Mouse (Mus musculus) erythroblast, embryonic 14.5 days (primary cell): ENCODE measurements around the gene Sh3rf1. TPM values are rescaled to one million over a fixed set of nuclear protein-coding genes. Genes with fewer than 3 reads are reported as not detected.

Experiments
- H3K27me3 ChIP-seq: 2 replicates; pipeline ENCODE4 v1.6.1; 2012; ENCODE audit warnings: inconsistent platforms; ENCODE audit not compliant: control insufficient read depth
- H3K36me3 ChIP-seq: 2 replicates; pipeline ENCODE4 v1.6.1; 2012; ENCODE audit warnings: mild to moderate bottlenecking, inconsistent platforms; ENCODE audit not compliant: control insufficient read depth
- H3K4me1 ChIP-seq: 2 replicates; pipeline ENCODE4 v1.6.1; 2012; ENCODE audit warnings: inconsistent platforms; ENCODE audit not compliant: control insufficient read depth
- H3K4me3 ChIP-seq: replicated peaks from 2 replicates; pipeline ENCODE3; 2012; ENCODE audit warnings: moderate library complexity, mild to moderate bottlenecking, inconsistent platforms
- H3K9me3 ChIP-seq: 2 replicates; pipeline ENCODE4 v1.6.1; 2012; ENCODE audit warnings: low read length, inconsistent platforms, mixed read lengths; ENCODE audit not compliant: control insufficient read depth
- GATA1 ChIP-seq: IDR thresholded peaks from 2 replicates; pipeline ENCODE4 v1.6.1; 2012; ENCODE audit warnings: low read length, inconsistent platforms, mixed read lengths
- TAL1 ChIP-seq: IDR thresholded peaks from 3 replicates; pipeline ENCODE4 v1.6.1; 2012; ENCODE audit warnings: low read length, inconsistent platforms, mixed read lengths
- polyA plus RNA-seq: library from polyadenylated mRNA; stranded (reverse); fragments of >175 nt; gene quantifications from 2 replicates; pipeline ENCODE4 v1.2.3, GENCODE M21; 2012

Sh3rf1 gene
- polyA plus RNA-seq, 1 experiment, result 0.01 TPM

DNA sequence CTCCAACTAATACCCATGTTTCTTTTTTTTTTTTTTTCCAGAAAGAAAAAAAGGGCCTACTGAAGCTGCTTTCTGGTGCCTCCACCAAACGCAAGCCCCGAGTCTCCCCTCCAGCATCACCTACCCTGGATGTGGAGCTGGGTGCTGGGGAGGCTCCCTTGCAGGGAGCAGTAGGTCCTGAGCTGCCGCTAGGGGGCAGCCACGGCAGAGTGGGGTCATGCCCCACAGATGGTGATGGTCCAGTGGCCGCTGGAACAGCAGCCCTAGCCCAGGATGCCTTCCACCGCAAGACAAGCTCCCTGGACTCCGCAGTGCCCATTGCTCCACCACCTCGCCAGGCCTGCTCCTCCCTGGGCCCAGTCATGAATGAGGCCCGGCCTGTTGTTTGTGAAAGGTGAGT is 160.9 kb downstream of the Sh3rf1 start:
- TF ChIP-seq TAL1 (no peak), GATA1 (no peak)
- no peaks in the 10 kb centered on the region for H3K27me3 ChIP-seq
- no peaks in the 10 kb centered on the region for H3K9me3 ChIP-seq

GRCm38 (mm10) chr8:61385502-61386191 is 162.0 kb downstream of the Sh3rf1 start:
- Histone ChIP-seq H3K27me3 (no peaks in the 10 kb centered on the region), H3K9me3 (no peaks in the 10 kb centered on the region), H3K4me3 (no peak overlapping the region), H3K4me1 (no peaks in the 10 kb centered on the region; the same call in 1 of the 2 replicates), H3K36me3 (no peaks in the 10 kb centered on the region)
- TF ChIP-seq TAL1 (no peak), GATA1 (no peak)

More for the DNA sequence above, 160.9 kb downstream of the Sh3rf1 start:
- H3K4me3 ChIP-seq, result no peak overlapping the region
- H3K36me3 ChIP-seq, result no peaks in the 10 kb centered on the region
- H3K4me1 ChIP-seq, result no peaks in the 10 kb centered on the region; the same call in 1 of the 2 replicates

DNA sequence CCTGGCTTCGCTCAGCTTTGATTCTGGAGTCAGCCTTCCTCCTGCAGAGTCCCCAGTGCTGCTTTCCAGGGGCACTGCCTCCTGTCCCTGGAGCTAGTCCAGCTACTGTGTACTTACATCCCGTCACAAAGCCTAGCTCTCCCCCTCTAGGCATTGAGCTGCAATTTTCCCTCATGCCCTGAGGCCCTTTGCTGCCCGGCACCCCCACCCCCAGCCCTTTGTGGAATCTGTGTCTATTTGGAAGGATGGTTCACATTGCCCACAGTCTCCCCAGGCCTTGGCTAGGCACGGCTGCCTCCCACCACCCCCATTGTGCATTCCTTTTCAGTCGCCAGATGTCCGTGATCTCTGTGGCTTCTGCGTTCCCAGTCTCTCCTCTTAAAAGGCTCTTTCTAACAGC is 163.0 kb downstream of the Sh3rf1 start:
- H3K27me3 ChIP-seq, result no peaks in the 10 kb centered on the region
- TF ChIP-seq GATA1 (no peak), TAL1 (no peak)

GRCm38 (mm10) chr8:61387501-61387963 is 163.9 kb downstream of the Sh3rf1 start:
- H3K27me3 ChIP-seq, result no peaks in the 10 kb centered on the region
- H3K4me3 ChIP-seq, result no peak overlapping the region
- no peaks in the 10 kb centered on the region; the same call in 1 of the 2 replicates for H3K36me3 ChIP-seq
- peaks cover 3% of the 10 kb centered on the region; the same call in 1 of the 2 replicates for H3K4me1 ChIP-seq
- no peak for TF ChIP-seq GATA1
- TF ChIP-seq TAL1, result no peak
- H3K9me3 ChIP-seq, result no peaks in the 10 kb centered on the region

More for the DNA sequence above, 163.0 kb downstream of the Sh3rf1 start:
- no peaks in the 10 kb centered on the region for H3K9me3 ChIP-seq
- H3K4me3 ChIP-seq, result no peak overlapping the region
- no peaks in the 10 kb centered on the region; the same call in 1 of the 2 replicates for H3K36me3 ChIP-seq
- no peaks in the 10 kb centered on the region; the same call in 1 of the 2 replicates for H3K4me1 ChIP-seq

- H3K4me3 ChIP-seq, result no peak overlapping the region
- peaks cover 5% of the 10 kb centered on the region; the same call in 1 of the 2 replicates for H3K4me1 ChIP-seq
- no peaks in the 10 kb centered on the region for H3K9me3 ChIP-seq
- TF ChIP-seq GATA1 (no peak), TAL1 (no peak)
- no peaks in the 10 kb centered on the region; the same call in 1 of the 2 replicates for H3K36me3 ChIP-seq
- no peaks in the 10 kb centered on the region for H3K27me3 ChIP-seq
These were observed 164.7 kb downstream of the Sh3rf1 start for GRCm38 (mm10) chr8:61388341-61388740.

GRCm38 (mm10) chr8:61390307-61391057 is 166.8 kb downstream of the Sh3rf1 start:
- Histone ChIP-seq H3K4me3 (no peak overlapping the region), H3K9me3 (no peaks in the 10 kb centered on the region), H3K4me1 (peaks cover 5% of the 10 kb centered on the region; the same call in 1 of the 2 replicates), H3K36me3 (no peaks in the 10 kb centered on the region; the same call in 1 of the 2 replicates), H3K27me3 (no peaks in the 10 kb centered on the region)
- no peak for TF ChIP-seq TAL1
- no peak for TF ChIP-seq GATA1

DNA sequence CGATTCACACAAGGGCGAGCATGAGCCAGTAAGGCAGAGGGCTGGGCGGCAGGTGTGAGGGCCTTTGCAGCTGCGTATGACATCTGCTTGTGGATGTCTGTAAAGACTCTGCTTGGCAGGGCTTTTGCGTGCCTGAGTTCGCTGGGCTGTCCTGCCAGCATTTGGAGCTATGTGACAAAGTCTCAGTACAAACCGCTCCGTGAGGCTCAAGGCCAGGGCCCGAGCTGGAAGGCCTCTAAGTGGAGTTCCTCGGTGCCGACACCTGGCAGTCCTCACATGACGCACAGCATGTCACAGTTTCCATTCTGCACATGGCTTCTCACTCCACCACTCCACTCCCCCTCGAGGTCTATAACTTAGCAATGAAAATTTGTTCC is 167.4 kb downstream of the Sh3rf1 start:
- TF ChIP-seq TAL1, result no peak
- Histone ChIP-seq H3K4me1 (peaks cover 5% of the 10 kb centered on the region; the same call in 1 of the 2 replicates), H3K36me3 (no peaks in the 10 kb centered on the region; the same call in 1 of the 2 replicates), H3K4me3 (no peak overlapping the region), H3K9me3 (no peaks in the 10 kb centered on the region), H3K27me3 (no peaks in the 10 kb centered on the region)

DNA sequence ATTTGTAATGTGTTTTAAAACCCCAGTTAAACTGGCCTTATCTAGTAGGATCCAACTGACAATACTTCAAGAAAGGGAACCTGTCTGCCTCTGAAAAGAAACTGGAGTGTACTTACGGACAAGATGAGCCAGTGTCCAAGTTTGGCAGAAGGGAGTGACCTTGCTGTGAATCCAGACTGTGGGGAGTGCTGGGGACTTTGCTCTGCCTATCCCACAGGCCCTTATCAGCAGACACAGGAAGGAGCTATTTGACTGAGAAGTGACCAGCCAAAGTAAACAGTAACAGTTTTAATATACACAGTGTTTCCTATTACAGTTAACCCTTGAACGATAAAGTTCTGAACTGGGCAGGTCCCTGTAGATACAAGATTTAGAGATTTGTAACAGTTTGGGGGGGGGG is 173.5 kb downstream of the Sh3rf1 start:
- Histone ChIP-seq H3K27me3 (no peaks in the 10 kb centered on the region), H3K9me3 (no peaks in the 10 kb centered on the region), H3K4me1 (peaks cover 10% of the 10 kb centered on the region), H3K36me3 (no peaks in the 10 kb centered on the region; the same call in 1 of the 2 replicates), H3K4me3 (no peak overlapping the region)
- TF ChIP-seq GATA1 (no peak), TAL1 (no peak)

- Histone ChIP-seq H3K36me3 (no peaks in the 10 kb centered on the region; the same call in 1 of the 2 replicates), H3K4me3 (no peak overlapping the region), H3K27me3 (no peaks in the 10 kb centered on the region), H3K4me1 (peaks cover 8% of the 10 kb centered on the region), H3K9me3 (no peaks in the 10 kb centered on the region)
- no peak for TF ChIP-seq GATA1
- TF ChIP-seq TAL1, result no peak
These were observed 174.1 kb downstream of the Sh3rf1 start for GRCm38 (mm10) chr8:61397755-61398154.
